Mouse (Mus musculus) lung, postnatal 0 days (tissue): Measurements from ENCODE around the gene Hspa1a.

Experiments used
- CTCF ChIP-seq: IDR thresholded peaks from 2 replicates; pipeline ENCODE4 v1.5.1; 2016; ENCODE audit warnings: antibody characterized with exemption, mild to moderate bottlenecking
- EP300 ChIP-seq: IDR thresholded peaks from 2 replicates; pipeline ENCODE4 v1.6.1; 2016; ENCODE audit warnings: antibody characterized with exemption, mild to moderate bottlenecking, control low read depth

DNA sequence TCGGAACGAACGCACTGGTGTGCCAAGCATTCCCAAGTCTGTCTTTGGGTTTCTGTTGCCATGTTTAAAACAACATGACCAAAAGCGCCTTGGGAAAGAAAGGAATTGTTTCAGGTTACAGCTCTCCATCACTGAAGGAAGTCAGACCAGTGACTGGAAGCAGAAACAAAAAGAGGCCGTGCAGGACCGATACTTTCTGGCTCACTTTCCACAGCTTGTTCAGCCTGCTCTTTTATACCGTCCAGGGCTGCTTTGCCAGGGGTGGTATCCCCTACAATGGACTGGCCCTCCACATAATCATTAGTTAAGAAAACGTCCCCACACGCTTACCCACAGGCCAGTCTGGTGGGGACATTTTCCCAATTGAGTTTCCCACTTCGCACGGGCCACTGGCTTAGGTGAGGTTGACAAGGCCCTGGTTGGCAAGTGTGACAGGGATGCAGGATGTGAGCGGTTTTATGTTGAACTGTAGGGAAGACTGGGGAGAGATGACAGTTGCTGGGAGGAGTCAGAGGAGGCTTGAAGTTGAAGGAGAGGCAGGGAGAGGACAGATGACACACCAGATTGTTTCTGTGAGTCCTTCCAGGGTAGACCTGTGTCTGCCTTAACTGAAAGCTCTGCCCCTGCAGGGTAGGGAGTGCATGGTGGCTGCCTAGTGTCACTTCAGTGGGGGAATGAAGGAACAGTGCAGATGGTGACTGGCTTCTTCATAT, 30.4 kb upstream of the Hspa1a start:
- TF ChIP-seq CTCF (no peak), EP300 (no peak)
